Mouse (Mus musculus) small intestine, adult 2 months (tissue): ENCODE measurements around the gene Nfrkb.

Experiments used
- CTCF ChIP-seq: fragments of 200-500 bp; IDR thresholded peaks from 2 replicates; pipeline ENCODE4 v1.5.1; 2012; ENCODE audit warnings: low read depth, mild to moderate bottlenecking, control low read depth, inconsistent platforms, low read length, moderate library complexity, mixed read lengths; ENCODE audit not compliant: insufficient replicate concordance, insufficient read length; ENCODE audit errors: extremely low read depth
- POLR2A ChIP-seq: fragments of 200-500 bp; IDR thresholded peaks from 2 replicates; pipeline ENCODE4 v1.6.1; 2012; ENCODE audit warnings: low read depth, mild to moderate bottlenecking, control low read depth, inconsistent platforms, low read length, moderate library complexity

GRCm38 (mm10) chr9:31348458-31348857 lies 37.5 kb upstream of the Nfrkb start:
- TF ChIP-seq CTCF, result no peak
- TF ChIP-seq POLR2A, result no peak
